Comparison of ENCODE assay signal across 28 mouse cellular contexts in genomic region chr15:19806994-19807393, GRCm38 (mm10).
DNase-seq lines count a peak whose midpoint lies in the region; ATAC-seq and TF ChIP-seq lines count a peak whose summit lies in the region.
"Had no signal": no experiment of that assay in that cellular context is flagged by ENCODE, and none has a peak within 500 bp of the region (broad histone marks: within the 10 kb centered on the region; RNA-seq: fewer than 3 reads in every experiment).

No protein-coding gene starts in this region.

- H3K27ac ChIP-seq in left cerebral cortex, adult 2 months, result no peak overlapping the region
- H3K27ac ChIP-seq: embryonic facial prominence, embryonic 13.5 days; embryonic facial prominence, embryonic 15.5 days; forebrain, embryonic 10.5 days; forebrain, embryonic 12.5 days had no signal

- H3K4me3 ChIP-seq in left cerebral cortex, adult 2 months, result no peak overlapping the region
- H3K4me3 ChIP-seq: embryonic facial prominence, embryonic 13.5 days; embryonic facial prominence, embryonic 15.5 days; erythroblast, embryonic 14.5 days; forebrain, embryonic 10.5 days; forebrain, embryonic 12.5 days had no signal

- no peak for TF ChIP-seq CTCF in left cerebral cortex, adult 2 months (IDR thresholded peaks at IDR 0.05)

- peak; percentile 72; the same call in 1 of the 2 replicates for ATAC-seq in frontal cortex, adult (ENCODE audit: low TSS enrichment)
- ATAC-seq: CD4-positive, CD25-positive, alpha-beta regulatory T cell, adult 4 months; forebrain, embryonic 14.5 days; forebrain, embryonic 16.5 days; Patski had no signal

- DNase-seq in frontal cortex, postnatal 10 days (ENCODE audit: low spot score in 2 of 2), result no peak
- peak; percentile 15 for DNase-seq in layer of hippocampus, adult 9-11 months
- no peak for DNase-seq in layer of hippocampus, postnatal 10 days (ENCODE audit: low spot score in 2 of 2)
- DNase-seq in left cerebral cortex, postnatal 14 days (ENCODE audit: low spot score in 2 of 2), result peak; percentile 11 to 13
- DNase-seq in left cerebral cortex, adult 2 months (ENCODE audit: extremely low spot score in 1 of 2, low spot score in 2 of 2), result no peak
- peak; percentile 56 for DNase-seq in telencephalon, adult 2 months (ENCODE audit: low read depth, low spot score)
- no peak for DNase-seq in thymus, adult 18-20 months
- DNase-seq: adrenal gland, adult 2 months; adrenal gland, postnatal 10 days; adrenal gland, postnatal 25 days; B cell, adult 2 months; cerebellum, adult 11 months; cerebellum, adult 18-20 months; cerebellum, adult 8-10 months; cerebellum, adult 9-11 months; cerebellum, postnatal 14 days; cerebellum, postnatal 36 days; embryo, embryonic 11 days had no signal

- intact Hi-C loops in left cerebral cortex, postnatal 14 days (cut with DNase I), result no loop called here
- intact Hi-C loops in left cerebral cortex, adult 2 months (cut with DNase I), result no loop called here

Comparison
In these comparisons a context has a peak if more than half of its experiments do, and no peak if none do; other contexts are left out.
1. DNase-seq: peak in layer of hippocampus, adult 9-11 months (single experiment), left cerebral cortex, postnatal 14 days (2 of 2) and telencephalon, adult 2 months (single experiment); none in frontal cortex, postnatal 10 days (0 of 2), layer of hippocampus, postnatal 10 days (0 of 2), left cerebral cortex, adult 2 months (0 of 2) and thymus, adult 18-20 months (0 of 2).